Comparison of ENCODE assay signal across 27 mouse cellular contexts in genomic region chrX:6453220-6453619, GRCm38 (mm10).
"Had no signal": no experiment of that assay in that cellular context is flagged by ENCODE, and none has a peak within 500 bp of the region (broad histone marks: within the 10 kb centered on the region; RNA-seq: fewer than 3 reads in every experiment).

No protein-coding gene starts in this region.

- H3K4me2 ChIP-seq: heart, embryonic 11.5 days; heart, embryonic 13.5 days; heart, embryonic 15.5 days; hindbrain, embryonic 13.5 days; hindbrain, embryonic 15.5 days; kidney, embryonic 15.5 days; limb, embryonic 12.5 days; liver, embryonic 11.5 days; liver, embryonic 13.5 days; liver, embryonic 15.5 days had no signal

- H3K27me3 ChIP-seq: heart, embryonic 13.5 days; heart, embryonic 15.5 days; hindbrain, embryonic 13.5 days; hindbrain, embryonic 15.5 days; kidney, embryonic 15.5 days; limb, embryonic 12.5 days; liver, embryonic 13.5 days; liver, embryonic 15.5 days had no signal

- H3K36me3 ChIP-seq: heart, embryonic 13.5 days; heart, embryonic 15.5 days; hindbrain, embryonic 13.5 days; hindbrain, embryonic 15.5 days; kidney, embryonic 15.5 days; limb, embryonic 10.5 days; limb, embryonic 12.5 days; liver, embryonic 13.5 days; liver, embryonic 15.5 days had no signal

- H3K9ac ChIP-seq: heart, embryonic 13.5 days; heart, embryonic 15.5 days; hindbrain, embryonic 13.5 days; hindbrain, embryonic 15.5 days; kidney, embryonic 15.5 days; limb, embryonic 12.5 days; liver, embryonic 13.5 days; liver, embryonic 15.5 days; liver, postnatal 0 days had no signal

- H3K27ac ChIP-seq: heart, adult 2 months; heart, embryonic 13.5 days; heart, embryonic 15.5 days; hindbrain, embryonic 13.5 days; hindbrain, embryonic 15.5 days; hindbrain, postnatal 0 days; kidney, embryonic 15.5 days; kidney, postnatal 0 days; limb, embryonic 10.5 days; limb, embryonic 12.5 days; liver, embryonic 13.5 days; liver, embryonic 15.5 days had no signal

- DNase-seq: gastrocnemius, postnatal 14 days; gastrocnemius, postnatal 36 days; heart, adult 11 months; heart, adult 2 months; heart, postnatal 14 days; heart, postnatal 36 days; kidney, adult 11 months; kidney, adult 2 months; kidney, adult 9 months; kidney, postnatal 14 days; kidney, postnatal 36 days; liver; liver, embryonic 13.5 days; liver, postnatal 0 days had no signal

- H3K4me1 ChIP-seq: heart, embryonic 13.5 days; heart, embryonic 15.5 days; hindbrain, embryonic 13.5 days; hindbrain, embryonic 15.5 days; kidney, embryonic 15.5 days; limb, embryonic 12.5 days; liver, embryonic 13.5 days; liver, embryonic 15.5 days had no signal

- H3K4me3 ChIP-seq: heart, adult 2 months; heart, embryonic 13.5 days; heart, embryonic 15.5 days; hindbrain, embryonic 13.5 days; hindbrain, embryonic 15.5 days; kidney, embryonic 15.5 days; limb, embryonic 10.5 days; limb, embryonic 12.5 days; liver, embryonic 13.5 days; liver, embryonic 15.5 days had no signal

- H3K9me3 ChIP-seq: heart, embryonic 13.5 days; heart, embryonic 15.5 days; hindbrain, embryonic 13.5 days; hindbrain, embryonic 15.5 days; kidney, embryonic 15.5 days; limb, embryonic 10.5 days; limb, embryonic 12.5 days; liver, embryonic 13.5 days; liver, embryonic 15.5 days had no signal

- ATAC-seq: hindbrain, postnatal 0 days; intestine, embryonic 16.5 days; liver, postnatal 0 days had no signal
